Mouse (Mus musculus) thymus, postnatal 36 days (tissue): ENCODE results near the gene Lsamp.

ENCODE experiments used
- DNase-seq, 2 experiments: peaks; one replicate each; pipeline ENCODE4 v3.0.0; 2022; ENCODE audit warnings: mixed read lengths in 2 of 2

Lsamp gene

DNA sequence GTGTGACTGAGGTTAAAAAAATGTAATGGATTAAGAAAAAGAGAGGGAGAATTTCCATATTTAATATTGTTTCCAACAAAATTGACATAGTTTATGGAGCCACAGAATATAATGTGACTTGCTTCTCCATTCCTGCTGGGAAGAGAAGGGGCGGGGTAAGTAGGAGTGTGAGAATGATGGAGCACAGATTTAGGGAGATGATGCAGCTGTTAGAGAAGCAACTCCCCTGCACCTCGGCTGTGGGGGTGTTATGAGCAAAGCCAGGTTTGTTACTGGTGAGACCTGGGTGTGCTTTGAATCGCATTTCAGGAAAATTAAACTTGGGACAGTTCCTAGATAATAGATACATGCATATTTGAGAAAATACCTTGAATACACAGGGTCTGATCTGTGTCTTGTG is 987.2 kb downstream of the Lsamp start:
- DNase-seq: no peak

GRCm38 (mm10) chr16:40974084-40974483 is 989.9 kb downstream of the Lsamp start:
- no peak for DNase-seq

DNA sequence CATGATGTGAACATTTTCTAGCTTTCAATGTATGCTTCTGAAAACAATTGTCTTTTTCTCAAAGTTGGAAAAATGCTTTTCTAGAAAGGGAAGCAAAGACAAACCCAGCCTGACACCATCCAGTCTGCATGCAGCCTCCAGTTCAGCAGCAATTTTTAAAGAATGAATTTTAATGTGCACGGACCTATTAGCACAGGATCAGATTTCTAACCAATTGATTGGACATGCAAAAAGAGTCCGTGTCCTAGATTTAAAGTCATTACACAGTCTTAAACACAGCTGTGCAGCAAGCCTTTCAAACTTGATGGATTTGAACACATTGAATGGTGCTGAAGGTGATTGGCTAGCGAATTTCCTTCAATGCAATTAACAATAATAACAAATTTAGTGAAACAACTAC is 998.9 kb downstream of the Lsamp start:
- no peak for DNase-seq

GRCm38 (mm10) chr16:41007569-41007968 is 1023.4 kb downstream of the Lsamp start:
- DNase-seq: no peak

DNA sequence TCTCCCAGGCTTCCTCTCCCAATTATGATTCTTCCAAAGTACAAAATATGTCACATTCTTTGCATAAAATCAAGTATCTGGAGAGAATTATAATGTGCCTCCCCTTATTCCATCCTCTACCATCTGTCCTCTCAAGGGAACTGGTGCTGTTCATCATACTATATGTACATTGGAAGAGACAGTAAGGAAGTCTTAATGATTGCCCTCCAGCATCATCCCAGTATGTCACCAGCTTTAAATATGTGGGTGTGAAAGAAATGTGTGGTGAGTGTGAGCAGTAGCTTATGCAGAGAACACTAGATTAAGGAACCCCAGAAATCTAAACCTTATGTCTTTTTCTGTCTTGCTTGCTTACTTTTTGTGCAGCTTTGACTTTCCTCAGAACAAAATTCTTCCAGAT is 1050.6 kb downstream of the Lsamp start:
- no peak for DNase-seq

DNA sequence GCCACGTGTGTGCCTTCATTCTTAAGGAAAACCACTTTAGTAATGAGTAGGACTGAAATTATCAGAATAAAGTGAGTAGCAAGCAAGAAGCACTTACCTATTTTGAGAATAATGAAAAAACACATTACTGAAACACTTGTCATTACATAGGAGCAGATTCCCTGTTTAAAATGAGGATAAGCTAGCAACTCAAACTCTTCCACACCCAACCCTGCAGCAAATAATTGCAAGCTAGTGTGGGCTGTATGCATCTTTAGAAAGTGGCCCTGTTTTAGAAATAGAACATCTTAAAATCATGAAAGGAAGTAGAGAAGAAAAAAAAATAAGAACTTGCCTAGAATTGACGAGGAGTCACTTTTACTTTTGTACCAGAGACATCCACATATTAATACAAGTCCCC is 1057.5 kb downstream of the Lsamp start:
- DNase-seq: no peak

DNA sequence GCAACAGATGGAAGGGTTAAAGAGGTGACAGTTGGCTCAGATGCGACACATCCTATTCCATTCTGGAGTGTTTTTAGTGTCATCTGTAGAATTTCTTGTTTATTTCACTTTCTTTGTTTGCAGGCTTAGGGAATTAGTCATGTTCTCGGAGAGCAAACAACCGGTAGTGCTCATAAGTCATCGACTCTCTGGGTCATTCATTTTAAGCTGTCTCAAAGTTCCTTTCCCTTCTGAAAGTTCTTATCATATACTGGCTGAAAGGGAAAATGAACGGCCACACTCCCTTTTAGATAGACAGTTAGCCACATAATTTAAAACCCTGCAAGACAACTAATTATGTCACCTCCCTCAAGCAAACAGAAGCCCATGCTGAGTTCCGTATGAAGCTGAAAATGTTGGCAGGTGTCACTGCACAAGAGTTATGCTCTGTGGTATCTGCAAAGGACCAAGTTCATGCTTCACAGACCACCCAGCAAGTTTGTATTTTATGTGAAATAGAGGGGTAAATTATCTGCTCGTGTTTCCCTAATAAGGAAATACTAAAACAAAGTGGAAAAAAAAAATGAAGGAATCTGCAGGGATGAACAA is 1079.2 kb downstream of the Lsamp start:
- DNase-seq: no peak

DNA sequence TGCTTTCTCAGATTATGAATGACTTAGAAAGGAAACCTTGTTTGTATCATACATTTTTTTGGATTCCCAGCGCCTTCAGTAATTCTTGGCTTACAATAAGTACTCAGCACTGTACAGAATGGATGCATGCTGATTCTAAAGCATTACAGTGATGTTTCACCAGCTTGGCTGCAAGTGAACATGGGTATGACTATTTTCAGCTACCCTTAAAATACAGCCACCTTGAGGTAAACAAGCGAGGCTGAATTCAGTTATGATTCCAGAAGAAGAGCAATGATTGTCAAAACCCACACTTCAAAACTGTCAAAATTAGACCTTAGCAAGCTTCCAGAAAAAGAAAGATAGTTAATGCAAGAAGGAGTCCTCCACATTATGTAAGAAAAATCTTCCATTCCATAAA is 1089.3 kb downstream of the Lsamp start:
- DNase-seq: no peak

DNA sequence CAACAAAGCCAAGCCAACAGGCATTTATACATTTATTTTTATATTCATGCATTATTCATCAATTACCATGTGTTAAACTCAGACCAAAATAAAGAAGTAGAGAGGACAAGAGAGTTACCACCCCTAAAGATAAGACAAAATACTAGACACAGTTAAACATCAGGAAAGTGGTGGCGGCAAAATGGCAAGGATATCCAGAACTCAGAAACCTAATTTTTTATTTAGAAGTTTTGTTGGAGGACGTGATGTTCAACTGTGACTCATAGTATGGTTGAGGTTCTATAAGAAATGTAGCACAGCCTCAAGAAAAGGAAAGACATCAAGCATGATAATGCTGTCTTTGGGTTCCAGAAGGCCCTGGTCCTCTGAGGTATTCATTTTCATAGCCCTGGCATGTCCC is 1104.5 kb downstream of the Lsamp start:
- DNase-seq: no peak

GRCm38 (mm10) chr16:41090092-41090491 is 1105.9 kb downstream of the Lsamp start:
- DNase-seq: no peak

GRCm38 (mm10) chr16:41091259-41091658 is 1107.1 kb downstream of the Lsamp start:
- DNase-seq: no peak

- no peak for DNase-seq
Observed at GRCm38 (mm10) chr16:41102805-41103204, 1118.6 kb downstream of the Lsamp start.

DNA sequence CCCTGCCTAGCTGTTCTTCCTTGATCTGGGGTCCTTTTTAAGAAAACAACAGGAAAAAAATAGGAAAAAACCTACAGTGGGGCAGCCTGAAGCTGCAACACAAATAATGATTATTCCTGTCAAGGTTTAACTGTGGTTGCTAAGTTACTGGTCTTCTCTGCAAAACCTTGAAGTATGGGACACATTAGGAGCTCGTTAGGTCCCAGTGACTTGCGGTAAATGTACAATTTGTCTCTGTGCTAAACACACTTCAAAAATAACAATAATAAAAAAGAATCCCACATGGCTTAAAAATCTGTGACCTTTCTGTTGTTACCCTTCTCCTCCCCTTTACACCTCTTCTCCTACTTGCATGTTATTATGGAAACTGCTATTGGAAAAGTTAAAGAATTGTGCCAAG is 1140.2 kb downstream of the Lsamp start:
- DNase-seq: no peak

DNA sequence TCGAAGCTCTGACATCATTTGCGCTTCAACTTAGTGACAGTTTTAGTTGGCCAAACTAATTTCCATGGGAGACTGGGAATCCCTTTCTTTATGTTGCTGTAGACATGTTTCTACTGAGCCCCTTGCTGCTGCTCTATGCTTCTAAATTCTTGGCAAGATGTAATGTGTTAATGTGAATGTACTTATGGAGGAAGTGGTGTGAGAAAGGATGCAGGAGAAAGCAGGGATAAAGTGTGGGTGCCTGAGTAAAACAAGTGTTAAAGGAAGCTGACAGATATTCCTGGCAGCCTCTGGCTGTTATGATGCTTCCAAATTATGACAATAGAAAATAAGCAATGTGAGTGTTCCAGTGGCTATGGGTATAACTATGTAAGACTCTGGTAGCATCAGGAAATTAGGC is 1140.9 kb downstream of the Lsamp start:
- no peak for DNase-seq

GRCm38 (mm10) chr16:41131053-41131452 is 1146.9 kb downstream of the Lsamp start:
- no peak for DNase-seq

DNA sequence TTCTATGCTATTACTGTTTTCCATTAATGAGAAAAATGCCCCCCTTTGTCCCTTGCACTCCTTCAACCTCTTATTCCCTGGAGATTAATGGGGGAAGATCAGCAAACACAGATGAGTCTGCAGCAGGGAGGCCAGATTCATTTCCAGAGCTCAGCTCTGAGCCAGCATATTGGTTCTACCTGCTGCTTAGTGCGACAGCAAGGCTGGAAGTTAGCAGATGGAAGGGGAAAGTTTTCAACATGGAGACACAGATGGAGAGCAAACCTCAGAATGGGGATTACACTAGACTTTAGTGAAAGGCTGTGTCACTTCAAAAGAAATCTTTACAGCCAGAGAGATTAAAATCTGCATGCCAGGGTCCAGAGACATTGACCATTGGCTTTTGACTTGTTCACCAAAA is 1188.7 kb downstream of the Lsamp start:
- no peak for DNase-seq

DNA sequence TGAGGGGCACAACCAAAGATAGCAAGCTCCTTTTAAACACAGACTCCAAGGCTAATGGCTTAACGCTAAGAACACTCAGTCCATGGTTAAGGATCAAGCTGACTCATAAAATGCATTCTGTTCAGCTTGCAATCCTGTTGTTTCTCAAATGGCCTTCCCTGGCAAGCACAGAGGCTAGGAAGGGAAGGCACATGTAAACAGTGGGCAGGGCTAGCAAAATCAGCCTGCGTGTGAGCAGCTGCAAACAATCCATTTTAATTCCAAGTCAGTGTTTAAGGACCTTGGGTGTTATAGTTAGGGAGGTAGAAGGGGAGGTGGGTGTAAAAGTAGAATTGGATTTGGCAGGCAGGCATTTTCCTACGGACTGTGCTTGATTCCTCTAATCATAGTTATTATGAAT is 1195.4 kb downstream of the Lsamp start:
- DNase-seq: no peak

DNA sequence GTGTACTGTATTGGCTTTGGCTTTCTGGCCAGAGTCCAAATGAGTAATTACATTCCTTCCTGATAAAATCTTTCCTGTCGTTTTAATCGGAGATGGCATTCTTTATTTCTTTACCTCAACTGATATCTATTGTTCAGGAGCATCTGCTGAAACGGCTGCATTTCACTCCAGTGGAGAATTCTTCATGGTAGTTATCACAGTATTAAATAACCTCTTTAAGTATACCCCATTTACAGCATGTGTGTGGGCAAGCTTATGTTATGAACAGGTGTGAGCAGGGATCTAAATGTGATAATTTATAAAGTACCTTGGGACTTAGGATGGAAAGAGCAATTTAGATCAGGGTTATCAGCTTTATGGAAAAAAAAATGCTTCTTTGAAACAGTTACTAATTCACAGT is 1196.7 kb downstream of the Lsamp start:
- no peak for DNase-seq

DNA sequence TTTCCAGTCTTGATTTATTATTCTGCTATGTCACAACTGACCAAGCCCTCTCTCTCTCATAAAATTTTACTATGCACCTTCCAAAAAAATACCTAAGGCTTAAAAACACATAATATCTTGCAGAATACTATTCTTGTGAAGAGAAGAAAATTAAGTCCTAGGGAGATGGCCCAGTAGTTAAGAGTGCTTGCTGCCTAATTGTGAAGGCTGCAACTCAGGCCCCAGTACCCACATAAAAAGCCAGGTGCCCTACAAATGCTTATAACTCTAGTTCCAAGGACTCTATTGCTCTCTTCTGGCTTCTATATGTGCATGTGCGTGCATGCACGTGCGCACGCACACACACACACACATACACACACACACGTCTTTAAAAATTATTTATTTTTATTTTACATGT is 1225.9 kb downstream of the Lsamp start:
- no peak for DNase-seq

GRCm38 (mm10) chr16:41235829-41236228 is 1251.7 kb downstream of the Lsamp start:
- DNase-seq: no peak

DNA sequence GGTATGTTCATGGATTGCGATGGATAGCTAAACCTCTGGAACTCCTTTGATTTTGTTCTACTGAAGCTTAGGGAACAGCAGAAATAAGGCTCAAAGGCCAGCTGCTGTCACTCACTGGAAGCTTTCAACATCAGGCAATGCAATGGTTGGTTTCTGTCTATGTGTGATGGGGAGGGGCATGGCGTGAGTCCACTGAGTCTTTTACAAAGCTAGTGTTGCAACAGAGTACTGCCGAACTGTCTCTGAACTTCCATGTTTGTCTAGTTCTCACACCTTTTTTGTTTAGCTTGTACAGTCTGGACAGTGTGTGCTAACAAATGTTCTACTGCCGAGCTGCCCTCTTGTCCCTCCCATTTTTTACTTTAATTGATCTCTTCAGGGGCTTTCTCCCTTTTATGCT is 1258.7 kb downstream of the Lsamp start:
- DNase-seq: no peak

DNA sequence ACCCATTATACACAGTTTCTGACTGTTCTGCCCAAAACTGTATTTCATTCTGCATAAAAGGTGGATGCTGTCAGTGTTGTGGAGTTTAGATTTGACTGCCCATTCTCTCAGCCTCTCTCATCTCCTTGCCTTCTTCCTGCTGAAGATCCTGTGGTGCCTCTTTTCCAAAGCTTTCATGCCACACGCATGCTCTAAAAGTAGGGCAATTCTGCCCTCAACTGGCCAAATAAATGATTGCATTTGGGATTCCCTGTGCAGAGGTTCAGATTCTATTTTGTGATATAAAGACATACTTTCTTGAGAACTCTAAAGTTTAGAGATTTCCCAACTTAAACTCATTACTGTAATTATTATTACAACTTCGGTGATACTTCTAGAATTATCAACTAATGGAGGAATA is 1260.5 kb downstream of the Lsamp start:
- no peak for DNase-seq

DNA sequence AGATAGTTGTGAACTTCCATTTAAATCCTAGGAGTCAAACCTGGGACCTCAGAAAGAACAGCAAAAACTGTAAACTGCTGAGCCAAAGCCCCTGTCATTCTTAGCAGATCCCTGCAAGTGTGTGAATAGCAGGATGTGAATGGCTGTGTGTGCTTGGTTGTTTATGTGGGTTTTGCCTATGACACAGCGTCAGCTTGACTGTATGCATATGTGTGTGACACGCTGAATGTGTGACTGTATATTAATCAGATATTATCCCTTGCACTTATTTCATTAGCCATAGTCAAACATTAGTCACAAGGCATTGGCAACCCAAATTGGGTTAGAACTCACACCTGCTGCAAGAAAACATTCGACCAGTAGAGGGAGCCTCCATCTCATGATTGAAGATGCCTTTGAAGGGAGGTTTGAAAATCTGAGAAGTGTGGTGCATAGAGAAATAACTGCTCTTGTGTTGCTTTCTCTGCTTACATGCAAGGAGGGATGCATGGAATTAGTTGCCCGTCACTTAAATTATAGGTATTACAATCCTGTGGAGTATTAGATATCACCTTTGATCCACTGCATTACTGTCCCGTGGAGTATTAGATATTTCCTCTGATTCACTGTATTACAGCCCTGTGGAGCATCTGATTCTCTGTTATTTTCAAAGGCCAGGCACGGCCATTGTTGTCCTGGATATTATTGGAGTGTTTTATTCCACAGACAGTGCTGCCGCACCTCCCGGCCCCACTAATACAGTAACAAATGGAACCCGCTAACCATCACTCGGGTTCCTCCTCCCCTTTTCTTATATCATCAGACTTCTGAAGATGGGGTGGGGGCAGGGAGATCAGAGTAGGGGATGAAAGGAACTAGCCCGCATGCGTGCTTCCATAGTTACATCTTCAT is 1274.2 kb downstream of the Lsamp start:
- no peak for DNase-seq

DNA sequence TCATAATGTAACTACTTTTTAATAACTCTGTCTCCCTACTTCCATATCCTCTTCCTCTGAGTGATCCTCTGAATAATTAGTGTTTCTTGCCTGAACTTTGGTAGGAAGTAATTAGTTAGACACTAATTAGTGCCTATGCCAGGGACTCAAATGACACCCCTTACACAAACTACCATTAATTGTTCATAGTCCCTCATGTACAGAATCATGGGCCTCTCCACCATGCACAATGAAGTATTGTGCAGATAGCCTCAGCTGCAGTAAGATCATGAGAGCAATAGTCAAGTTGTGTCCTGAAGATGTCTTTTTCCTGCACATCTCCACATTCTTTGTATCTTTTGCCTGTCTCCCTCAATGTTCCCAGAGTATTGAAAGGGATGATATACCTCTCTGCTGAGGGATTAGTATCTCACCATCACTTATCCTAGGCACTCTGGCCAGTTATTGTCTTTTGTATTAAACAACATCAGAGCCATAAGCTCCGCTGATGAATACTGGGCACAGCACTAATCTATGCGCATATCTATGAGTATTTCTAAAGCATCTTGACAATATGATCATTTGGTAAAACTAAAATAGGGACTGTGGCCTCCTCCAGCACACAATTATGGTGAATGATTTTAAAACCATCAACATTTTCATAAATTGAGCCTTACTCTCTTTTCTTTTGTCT is 1292.0 kb downstream of the Lsamp start:
- no peak for DNase-seq
